Mouse (Mus musculus) cerebellum, postnatal 4 days (tissue): ENCODE data around the gene Tmem182.

Experiments
- DNase-seq, 2 experiments: peaks; one replicate each; pipeline ENCODE4 v3.0.0; 2022; ENCODE audit warnings: low spot score in 2 of 2, mixed read lengths in 1 of 2

Gene Tmem182

GRCm38 (mm10) chr1:40799121-40799520 lies 6.3 kb upstream of the Tmem182 start:
- no peak for DNase-seq

- no peak for DNase-seq
These were observed 4.5 kb upstream of the Tmem182 start for GRCm38 (mm10) chr1:40800908-40801307.

GRCm38 (mm10) chr1:40802759-40803158 lies 2.6 kb upstream of the Tmem182 start:
- peak in 1 of 2 experiments; percentile 44 for DNase-seq

DNA sequence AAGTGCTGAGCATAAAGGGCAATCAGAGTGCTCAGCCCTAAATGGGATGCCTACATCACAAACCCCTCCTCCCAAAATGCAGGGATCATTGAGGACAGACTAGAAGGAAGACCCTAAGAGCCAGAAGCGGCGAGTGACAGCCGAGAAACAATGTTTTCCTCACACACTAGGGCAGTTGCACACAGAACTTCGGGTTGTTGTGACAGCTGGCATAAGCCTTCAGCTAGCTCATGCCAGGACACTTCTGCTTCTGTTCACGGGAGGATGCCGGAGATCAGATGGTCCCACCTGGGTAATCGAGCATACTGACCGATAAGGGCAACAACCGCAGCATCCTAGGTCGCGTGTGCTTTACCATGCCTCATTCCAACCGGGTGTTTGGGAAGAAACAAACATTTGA lies 1.3 kb upstream of the Tmem182 start:
- DNase-seq: no peak

DNA sequence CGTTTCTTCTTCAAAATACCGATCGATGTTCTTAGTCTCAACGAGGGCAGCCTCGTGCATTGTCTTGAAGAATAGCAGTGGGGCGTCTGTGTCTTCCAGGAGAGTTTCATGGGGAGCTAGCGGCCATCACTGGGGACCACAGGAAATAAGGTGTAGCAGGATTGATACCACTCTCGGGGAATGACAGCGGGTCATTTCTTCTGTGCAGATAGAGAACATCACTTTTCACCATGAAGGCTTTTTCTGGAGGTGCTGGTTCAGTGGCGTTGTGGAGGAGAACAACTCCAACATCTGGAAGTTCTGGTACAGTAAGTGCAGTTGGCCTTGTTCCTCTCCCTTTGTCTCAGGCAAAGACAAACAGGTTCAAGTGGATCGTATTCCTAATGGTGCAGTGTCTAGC lies 490 bp downstream of the Tmem182 start:
- no peak for DNase-seq

DNA sequence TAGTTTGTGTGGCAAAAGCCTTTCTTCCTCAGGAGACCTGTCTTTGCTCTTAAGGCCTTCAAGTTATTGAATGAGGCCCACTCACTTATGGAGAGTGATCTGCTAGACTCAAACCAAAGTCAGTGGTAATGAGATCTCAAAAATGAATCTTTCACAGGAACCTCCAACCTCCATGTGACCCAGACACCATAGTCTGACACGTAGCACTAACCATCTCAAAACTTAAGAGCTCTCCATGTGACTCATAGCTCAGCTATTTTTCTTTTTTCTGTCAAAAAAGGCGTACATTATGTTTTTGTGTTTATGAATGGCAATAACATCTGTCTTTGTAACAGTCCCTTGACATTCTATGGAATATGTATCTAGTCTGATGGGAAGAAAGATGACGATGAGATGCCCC lies 3.2 kb downstream of the Tmem182 start:
- no peak for DNase-seq

DNA sequence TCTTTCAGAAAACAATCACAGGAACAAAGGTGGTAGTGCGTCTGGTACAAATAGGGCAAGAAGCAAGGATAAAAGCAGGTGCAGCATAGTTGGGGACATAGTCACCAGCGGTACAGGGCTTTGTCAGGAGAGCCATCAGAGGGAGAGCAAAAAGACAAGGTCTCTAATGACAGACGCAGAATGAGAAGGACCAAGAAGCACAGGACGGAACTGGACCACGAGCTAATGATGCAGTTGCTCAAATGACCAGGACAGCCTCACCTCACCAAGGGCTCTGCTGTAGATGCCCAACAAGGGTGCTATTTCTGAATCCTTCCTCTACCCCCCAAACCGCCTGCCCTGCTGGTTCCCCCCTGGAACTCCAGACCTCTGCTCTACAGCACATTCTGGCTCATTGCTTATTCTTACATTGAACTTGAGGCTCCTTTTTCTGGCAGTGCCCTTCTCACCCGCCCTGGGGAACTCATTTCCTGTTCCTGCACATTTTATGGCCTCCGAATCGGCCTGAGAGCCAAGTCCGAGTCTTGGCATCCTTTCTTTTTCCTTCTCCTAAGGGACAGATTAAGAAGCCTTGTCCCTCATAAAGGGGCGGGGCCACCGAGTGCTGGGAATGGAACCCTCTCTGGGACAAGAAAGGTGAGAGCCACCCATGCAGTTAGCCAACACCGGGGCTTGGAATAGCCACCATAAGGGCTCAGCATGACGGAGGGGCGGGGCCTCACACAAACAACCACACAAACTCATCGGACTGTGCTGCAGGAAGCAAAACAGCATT lies 9.9 kb downstream of the Tmem182 start:
- no peak for DNase-seq

DNA sequence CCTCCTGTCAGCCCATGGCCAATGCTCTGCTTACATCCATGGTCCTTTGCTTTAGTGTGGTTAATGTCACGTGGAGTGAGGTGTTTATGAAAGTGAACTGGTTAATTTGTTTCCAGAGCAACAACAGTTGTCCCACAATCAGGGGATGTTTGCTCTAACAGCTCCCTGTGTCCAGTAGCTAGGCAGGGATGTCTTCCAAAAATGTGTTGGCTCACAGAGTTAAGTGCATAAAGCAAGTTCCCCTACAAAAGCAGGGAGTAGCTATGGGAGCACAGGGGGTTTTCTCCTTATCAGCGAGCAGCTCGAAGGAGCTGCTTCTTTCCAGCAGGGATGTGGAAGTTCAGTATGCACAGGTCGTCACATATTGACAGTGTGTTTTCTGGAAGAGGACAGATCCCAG lies 19.1 kb downstream of the Tmem182 start:
- DNase-seq: no peak

GRCm38 (mm10) chr1:40824936-40825335 lies 19.5 kb downstream of the Tmem182 start:
- no peak for DNase-seq

DNA sequence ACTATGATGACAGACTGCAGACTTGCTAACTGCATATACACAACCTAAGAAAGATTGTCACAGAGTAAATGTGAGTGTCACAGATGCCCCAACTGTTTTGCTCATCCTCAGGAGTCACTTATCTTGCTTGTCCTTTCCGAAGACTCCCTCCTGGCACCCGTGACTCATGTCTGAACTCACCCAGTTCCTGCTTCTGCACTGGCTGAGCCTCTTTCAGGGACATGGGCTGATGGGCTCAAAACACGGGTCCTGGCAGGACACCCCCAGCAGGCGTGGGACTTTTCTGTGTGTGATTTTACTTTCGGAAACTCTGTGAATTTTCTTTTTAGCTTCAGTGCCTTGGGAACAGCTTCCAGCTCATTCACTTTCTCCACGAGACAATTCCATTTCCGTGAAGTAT lies 20.4 kb downstream of the Tmem182 start:
- no peak for DNase-seq

DNA sequence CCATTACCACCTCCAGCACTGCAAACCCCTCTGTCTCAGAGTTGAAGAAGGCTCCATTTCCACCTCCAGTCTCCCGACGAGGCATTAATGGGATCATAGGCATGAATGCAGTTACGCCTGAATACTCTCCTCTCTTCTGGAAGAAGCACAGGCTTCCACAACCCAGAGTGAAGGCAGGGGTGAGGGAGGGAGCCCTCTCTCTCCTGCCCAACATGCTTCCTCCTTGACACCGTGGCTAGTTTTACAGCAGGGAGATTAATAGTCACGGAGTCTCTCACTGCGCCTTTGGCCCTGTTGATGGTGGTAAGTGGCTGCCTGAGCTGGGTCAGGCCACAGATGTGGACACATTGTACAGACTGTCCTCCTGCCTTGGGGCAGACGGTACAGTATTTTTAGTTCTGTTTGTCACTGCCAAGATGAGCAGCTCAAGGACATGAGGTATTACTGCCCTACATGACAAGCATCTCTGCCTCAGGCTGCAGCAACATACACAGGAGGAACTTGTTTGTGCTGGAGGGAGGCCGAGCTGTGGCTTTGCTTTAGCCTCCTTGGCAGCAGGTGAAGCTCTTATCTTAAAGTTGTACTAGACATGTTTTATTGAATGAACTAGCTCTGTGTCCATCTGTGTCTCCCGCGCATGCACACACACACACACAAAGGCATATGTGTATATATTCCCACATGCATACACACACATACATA lies 24.0 kb downstream of the Tmem182 start:
- no peak for DNase-seq

GRCm38 (mm10) chr1:40830712-40831507 lies 25.5 kb downstream of the Tmem182 start:
- DNase-seq: no peak

GRCm38 (mm10) chr1:40835468-40835867 lies 30.1 kb downstream of the Tmem182 start:
- no peak for DNase-seq

DNA sequence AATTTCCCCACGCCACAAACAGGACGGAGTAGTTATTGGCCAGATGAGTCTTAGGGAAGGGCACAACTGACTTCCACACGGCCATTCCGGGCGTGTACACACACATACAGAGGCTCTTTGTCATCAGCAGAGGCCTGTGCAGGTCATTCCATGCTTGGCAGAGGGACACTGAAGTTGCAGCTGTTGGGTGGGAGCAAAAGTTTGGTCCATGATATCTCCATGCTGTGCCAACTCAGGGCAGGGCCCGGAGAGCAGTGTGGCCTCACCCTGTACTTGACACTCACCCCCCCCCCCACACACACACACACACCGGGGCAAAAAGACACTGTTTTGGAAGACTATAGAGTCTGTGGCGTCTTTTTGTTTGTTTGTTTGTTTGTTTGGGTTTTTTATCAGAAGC lies 35.2 kb downstream of the Tmem182 start:
- no peak for DNase-seq

DNA sequence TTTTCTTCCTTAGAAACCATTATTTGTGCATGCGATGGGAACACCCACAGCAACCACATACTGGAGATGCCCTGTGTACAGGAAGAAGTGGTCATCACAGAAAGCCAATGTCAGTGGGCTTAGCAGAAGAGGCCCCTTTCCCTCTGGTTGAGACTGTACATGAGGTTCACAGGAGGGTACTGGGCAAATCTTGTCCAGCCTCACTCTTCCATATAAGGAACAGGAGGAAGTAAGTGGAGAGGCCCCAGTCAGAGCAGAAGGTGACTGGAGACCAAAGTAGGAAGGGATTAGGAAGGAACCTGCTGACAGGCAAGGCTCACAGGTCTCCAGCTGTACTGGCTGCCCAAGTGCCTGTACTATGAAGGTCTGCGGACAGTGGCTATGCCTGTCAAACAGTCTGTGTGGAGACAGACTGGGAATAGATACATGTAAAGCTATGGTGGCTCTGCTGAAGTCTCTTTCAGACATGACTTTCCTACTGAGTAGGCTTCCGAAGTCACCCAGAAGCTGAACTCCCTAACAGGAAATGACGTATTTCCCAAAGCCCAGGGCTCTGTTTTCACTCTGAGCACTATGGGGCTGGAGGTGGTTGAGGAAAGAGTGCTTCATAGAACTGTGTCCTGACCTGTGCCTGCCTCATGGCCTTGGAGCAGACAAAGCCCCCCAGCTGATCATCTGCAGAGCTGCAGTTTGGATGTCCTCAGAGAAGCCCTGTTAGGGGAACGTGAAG lies 35.8 kb downstream of the Tmem182 start:
- no peak for DNase-seq

GRCm38 (mm10) chr1:40844616-40845015 lies 39.2 kb downstream of the Tmem182 start:
- peak; percentile 49 to 62 for DNase-seq

DNA sequence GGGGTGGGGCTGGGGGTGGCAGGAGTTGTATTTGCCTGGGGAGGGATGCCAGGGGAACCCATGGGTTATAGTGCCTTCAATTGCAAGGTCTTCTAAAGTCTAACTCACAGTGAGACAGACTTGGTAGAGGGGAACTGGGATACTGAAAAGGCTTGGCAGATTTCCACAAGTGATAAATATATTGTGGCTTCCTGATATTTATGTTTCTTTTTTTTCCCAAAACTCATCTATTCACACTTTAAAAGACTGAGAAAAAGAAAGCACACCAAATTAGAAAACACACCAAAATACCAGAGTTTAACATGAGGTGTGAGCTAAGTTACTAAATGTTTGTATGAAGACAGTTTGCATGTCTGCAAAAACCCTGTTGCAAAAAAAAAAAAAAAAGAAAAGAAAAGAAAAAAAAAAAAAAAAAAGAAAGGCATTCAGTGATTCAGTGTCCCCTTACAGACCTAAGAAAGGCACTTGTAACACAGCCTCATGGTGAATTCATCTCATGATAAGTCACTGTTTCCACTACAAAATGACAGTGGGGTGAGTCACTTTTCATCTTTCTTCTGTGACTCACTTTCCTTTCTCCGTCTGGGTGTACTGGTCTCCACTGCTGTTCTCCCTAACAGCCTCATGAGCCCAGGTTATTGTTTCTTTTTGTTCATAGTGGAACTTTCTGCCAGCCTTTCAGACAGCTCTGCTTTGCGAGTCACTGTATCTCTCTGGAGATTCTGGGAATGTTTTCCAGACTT lies 42.0 kb downstream of the Tmem182 start:
- no peak for DNase-seq

DNA sequence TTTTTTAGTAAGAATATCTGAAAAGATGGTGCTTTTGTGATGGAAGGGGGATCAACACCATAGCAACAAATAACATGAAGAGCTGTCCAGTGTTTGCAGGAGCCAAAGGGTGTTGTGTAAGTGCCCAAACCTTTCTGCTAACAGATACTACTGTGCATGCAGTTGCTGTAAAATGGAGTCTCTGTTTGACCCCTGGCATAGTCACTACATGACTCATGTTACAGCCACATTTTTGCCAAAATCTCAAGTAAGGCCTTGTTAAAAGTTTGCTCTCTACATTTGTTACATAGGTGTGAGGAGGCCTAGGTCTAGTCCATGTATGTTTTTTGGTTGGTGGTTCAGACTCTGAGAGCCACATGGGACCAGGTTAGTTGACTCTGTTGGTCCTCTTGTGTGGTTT lies 45.9 kb downstream of the Tmem182 start:
- DNase-seq: no peak

GRCm38 (mm10) chr1:40855268-40855667 lies 49.9 kb downstream of the Tmem182 start:
- DNase-seq: no peak

DNA sequence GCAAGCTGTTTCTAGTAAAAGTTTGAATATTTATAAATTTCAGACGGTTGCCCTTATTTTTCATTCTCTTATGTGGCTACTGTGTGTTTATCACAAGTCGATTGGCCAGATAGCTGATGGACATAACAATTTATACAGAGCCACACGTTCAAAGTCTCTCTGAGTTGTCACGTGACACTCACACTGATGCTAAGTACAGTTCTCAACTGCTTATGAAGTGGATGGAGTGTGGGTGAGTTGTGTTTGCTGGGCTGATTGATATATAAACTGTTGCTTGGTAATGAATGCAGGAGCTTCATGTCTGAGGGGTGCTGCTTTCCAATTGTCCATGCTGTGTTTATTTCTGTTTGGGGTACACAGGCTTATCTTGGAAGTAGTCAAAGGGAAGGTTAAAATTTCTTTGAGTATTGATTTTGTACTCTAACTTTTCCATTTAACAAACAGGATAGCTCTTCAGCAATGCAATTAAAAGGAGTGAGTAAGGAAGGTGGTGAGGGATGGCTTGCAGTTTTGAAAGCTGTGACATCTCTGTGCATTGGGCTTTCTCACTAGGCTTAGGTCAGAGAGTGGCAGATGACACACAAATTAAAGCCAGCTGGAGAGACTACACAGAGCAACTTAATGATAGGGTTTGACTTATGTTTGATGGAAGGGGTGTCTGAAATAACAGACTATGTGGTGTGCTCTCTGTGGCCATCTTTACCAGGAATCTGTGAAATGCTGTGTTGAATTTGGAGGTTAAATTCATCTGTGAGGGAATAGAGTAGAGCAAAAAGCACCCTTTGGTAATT lies 51.6 kb downstream of the Tmem182 start:
- no peak for DNase-seq
